Mouse (Mus musculus) olfactory bulb, adult 2 months (tissue): ENCODE data around the gene Acp7. TPM values are rescaled to one million over a fixed set of nuclear protein-coding genes. Genes with fewer than 3 reads are reported as not detected.
"Not testable (repeated sequence)": the region's sequence is repeated elsewhere in the genome, so short reads cannot be mapped to it uniquely, and the experiment has no call there.

Experiments used
- H3K27ac ChIP-seq: fragments of 200-500 bp; 2 replicates; pipeline ENCODE4 v1.5.1; 2012; ENCODE audit warnings: low read depth, low read length; ENCODE audit not compliant: insufficient read depth
- H3K4me1 ChIP-seq: fragments of 200-500 bp; 2 replicates; pipeline ENCODE4 v1.6.1; 2012; ENCODE audit warnings: low read length; ENCODE audit not compliant: control insufficient read depth, insufficient read depth
- H3K4me3 ChIP-seq: fragments of 200-500 bp; 2 replicates; pipeline ENCODE4 v1.5.1; 2012; ENCODE audit warnings: mild to moderate bottlenecking, low read depth, low read length, moderate library complexity; ENCODE audit not compliant: insufficient read depth
- CTCF ChIP-seq: fragments of 200-500 bp; IDR thresholded peaks from 2 replicates; pipeline ENCODE4 v1.5.1; 2012; ENCODE audit warnings: low read depth, mild to moderate bottlenecking, low read length, moderate library complexity; ENCODE audit not compliant: insufficient read depth
- POLR2A ChIP-seq: fragments of 200-500 bp; IDR thresholded peaks from 2 replicates; pipeline ENCODE4 v1.6.1; 2012; ENCODE audit warnings: mild to moderate bottlenecking, low read depth, low read length, moderate library complexity; ENCODE audit not compliant: insufficient read depth
- WGBS: fragments of 180-500 bp; shearing (Covaris S2); methylation state at CpG from one replicate; pipeline ENCODE4 v1.1.7; 2018; 5-methylcytosine and 5-hydroxymethylcytosine counted together
- polyA plus RNA-seq: library from polyadenylated mRNA; stranded (reverse); fragments of >200 nt; gene quantifications from 2 replicates; pipeline ENCODE4 v1.2.4, GENCODE M21; 2012; ENCODE audit warnings: low replicate concordance; ENCODE audit not compliant: missing spikeins, insufficient read depth, insufficient read length

The Acp7 gene
- polyA plus RNA-seq, 1 experiment: not detected

DNA sequence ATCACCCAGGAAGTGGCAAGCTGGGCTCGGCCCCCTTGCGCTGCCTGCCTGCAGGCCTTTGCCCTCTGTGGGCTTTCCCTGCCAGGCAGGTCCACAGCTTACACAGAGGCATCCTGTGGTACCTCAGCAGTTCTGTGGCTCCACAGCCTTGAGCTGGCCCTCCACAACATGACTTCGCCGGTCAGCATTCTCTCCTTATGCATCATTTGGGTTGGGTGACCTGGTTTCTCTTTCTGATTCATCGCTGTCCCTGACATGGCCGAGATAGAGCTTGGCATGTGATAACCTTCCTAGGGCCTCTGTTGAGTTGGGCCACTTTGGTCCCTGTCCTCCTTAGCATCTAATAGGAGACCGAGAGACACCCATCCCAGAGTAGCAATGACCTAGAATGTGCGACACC, 25.2 kb downstream of the Acp7 start:
- Histone ChIP-seq H3K27ac (no peak overlapping the region), H3K4me1 (no peaks in the 10 kb centered on the region), H3K4me3 (no peak overlapping the region)
- TF ChIP-seq CTCF: no peak
- TF ChIP-seq POLR2A: no peak
- WGBS: 88% methylated on average over 8 of the region's 8 CpGs

DNA sequence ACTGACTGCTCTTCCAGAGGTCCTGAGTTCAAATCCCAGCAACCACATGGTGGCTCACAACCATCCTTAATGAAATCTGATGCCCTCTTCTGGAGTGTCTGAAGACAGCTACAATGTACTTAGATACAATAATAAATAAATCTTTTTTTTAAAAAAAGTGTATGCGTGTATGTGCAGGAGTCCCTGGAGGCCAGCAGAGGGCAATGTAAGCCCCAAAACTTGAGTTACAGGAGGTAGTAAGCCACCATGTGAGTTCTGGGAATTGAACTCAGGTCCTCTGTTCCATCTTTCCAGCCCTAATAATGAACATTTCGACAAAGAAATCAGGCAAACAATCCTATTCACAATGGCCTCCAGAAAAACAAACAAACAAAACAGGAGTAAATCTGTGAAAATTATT, 27.3 kb downstream of the Acp7 start:
- H3K4me1 ChIP-seq, H3K4me3 ChIP-seq, H3K27ac ChIP-seq: not testable (repeated sequence)
- 89% methylated on average over 2 of the region's 2 CpGs for WGBS

DNA sequence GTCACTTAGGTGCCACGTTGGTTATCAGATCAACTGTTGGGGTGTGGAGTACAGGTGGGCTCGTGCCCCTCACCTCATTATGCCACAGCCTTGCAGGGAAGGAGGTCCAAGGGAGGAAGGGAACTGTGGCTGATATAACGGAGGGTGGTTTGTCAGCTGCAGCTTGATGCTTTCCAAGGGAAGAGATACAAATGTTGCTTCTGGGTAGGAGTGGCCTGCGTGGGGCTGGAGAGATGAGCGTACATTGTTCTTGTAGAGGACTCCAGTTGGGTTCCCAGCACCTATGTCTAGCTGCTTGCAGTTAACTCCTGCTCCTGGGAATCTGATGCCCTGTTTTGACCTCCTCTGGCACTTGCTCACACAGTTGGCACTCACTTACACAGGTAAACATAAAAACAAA, 28.0 kb downstream of the Acp7 start:
- H3K4me1 ChIP-seq: no peaks in the 10 kb centered on the region
- no peak overlapping the region for H3K4me3 ChIP-seq
- H3K27ac ChIP-seq: no peak overlapping the region
- 79% methylated on average over 5 of the region's 5 CpGs for WGBS
- TF ChIP-seq CTCF (no peak), POLR2A (no peak)

DNA sequence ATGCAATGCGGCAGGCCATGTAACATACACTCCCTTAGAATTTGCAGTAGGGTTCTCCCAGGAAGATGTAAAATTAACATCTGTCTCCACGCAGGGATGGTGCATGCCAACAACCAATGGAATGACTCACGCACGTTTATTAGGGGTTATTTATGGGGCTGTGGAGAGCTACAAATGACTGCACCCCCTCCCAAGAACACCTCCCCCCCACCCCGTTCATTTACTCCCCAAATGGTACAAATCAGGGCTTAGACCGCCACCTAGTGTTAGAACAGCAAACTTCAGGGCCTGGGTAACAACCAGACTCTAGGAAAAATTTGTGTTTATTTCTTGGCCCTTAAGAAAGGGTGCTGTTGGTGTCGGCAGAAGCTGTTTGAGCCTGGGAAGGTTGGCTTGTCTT, 29.5 kb downstream of the Acp7 start:
- Histone ChIP-seq H3K4me1 (peaks cover 9% of the 10 kb centered on the region), H3K27ac (peak overlapping the region; percentile 5; the same call in 1 of the 2 replicates), H3K4me3 (no peak overlapping the region)
- 5% methylated on average over 7 of the region's 7 CpGs for WGBS
- TF ChIP-seq CTCF (peak; percentile 18; the same call in 1 of the 2 replicates), POLR2A (no peak)

DNA sequence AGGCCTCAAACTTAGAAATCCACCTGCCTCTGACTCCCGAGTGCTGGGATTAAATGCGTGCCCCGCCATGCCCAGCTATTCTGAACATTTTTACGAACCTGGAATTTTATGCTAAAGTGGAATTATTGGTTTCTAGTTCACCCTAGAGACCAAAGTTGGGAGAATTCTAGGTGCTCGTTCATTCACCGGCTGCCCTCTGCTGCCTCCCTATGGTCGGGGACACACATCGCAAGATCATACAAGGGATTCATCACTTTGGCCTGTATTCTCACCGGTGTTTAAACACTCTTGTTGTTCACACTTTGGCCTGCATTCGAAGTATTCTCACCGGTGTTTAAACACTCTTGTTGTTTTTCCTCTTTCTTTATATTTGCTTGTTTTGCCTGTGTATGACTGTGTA, 30.1 kb downstream of the Acp7 start:
- Histone ChIP-seq H3K27ac (0 out of 2 replicates have a peak overlapping the region, but pooled peaks have one; percentile 5), H3K4me1 (peaks cover 15% of the 10 kb centered on the region), H3K4me3 (no peak overlapping the region)
- TF ChIP-seq POLR2A (no peak), CTCF (peak; percentile 49; the same call in 1 of the 2 replicates)
- WGBS: 7% methylated on average over 11 of the region's 11 CpGs

DNA sequence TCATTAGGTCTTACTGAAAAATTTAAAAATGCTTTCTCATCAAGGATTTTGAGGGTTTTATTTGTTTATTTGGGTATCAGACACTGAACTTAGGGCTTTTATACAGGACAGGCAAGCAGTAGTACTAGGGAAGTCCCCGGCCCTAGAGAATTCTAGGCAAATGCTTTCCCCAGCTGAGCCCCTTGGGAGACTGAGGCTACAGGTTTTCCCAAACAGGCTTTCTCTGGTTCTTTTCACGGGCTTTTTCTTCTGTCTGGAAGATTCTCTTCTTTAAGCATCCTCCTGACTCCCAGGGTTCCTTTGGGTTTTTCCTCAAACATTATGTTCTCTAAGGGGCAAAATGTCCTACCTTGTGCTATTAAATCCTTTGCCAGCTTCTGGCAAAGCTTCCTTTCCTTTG, 32.2 kb downstream of the Acp7 start:
- no peak overlapping the region for H3K27ac ChIP-seq
- TF ChIP-seq POLR2A (no peak), CTCF (no peak)
- no peak overlapping the region for H3K4me3 ChIP-seq
- H3K4me1 ChIP-seq: peaks cover 23% of the 10 kb centered on the region
- 71% methylated on average over 2 of the region's 2 CpGs for WGBS

DNA sequence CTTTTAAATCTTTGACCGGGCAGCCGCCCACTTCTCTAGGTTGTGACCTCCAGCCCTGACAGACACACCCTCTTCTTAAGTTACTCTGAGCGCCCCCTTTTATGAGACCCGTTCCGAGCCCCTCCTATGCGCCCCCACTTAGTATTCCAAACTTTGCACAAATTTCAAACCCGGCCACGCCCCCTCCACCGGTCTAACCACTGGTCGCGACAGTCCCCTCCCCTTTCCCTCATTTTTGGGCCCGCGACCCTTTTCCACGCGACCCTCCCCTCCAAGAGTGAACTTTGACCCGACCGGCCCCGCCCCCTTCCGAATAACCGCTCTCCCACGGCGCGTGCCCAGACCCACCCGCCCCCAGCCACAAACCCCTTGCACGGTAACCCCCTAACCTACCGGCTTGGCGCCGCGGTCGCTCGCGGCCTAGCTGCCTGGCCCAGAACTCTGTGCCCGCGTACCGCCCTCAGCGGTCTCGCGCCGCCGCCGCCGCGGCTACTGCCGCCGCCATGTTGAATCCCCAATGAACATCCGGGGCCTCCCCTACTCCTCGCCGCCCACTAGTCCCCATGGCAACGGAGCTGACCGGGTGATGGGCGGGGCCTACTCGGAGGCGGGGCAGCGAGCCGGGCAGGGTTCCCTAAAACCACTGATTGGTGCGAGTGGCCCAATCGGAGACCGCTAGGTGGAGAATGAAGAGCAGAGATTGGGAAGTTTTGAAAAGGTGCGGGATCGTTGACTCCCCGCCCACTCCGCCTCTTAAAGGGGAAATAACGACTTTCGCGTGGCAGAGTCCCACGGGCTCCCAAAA, 33.3 kb downstream of the Acp7 start, which contains the start of the genes Samd4b and Pak4:
Samd4b (minus strand) TSS at position 503 of the 805 bp plus-strand sequence.
Pak4 (minus strand) TSS at position 544 of the 805 bp plus-strand sequence.
- peaks cover 25% of the 10 kb centered on the region for H3K4me1 ChIP-seq
- WGBS: 1% methylated on average over 66 of the region's 66 CpGs
- TF ChIP-seq CTCF (no peak), POLR2A (peak; percentile 76)
- H3K4me3 ChIP-seq: peak within 1 kb of the TSS; percentile 52
- no peak within 1 kb of the TSS for H3K27ac ChIP-seq

DNA sequence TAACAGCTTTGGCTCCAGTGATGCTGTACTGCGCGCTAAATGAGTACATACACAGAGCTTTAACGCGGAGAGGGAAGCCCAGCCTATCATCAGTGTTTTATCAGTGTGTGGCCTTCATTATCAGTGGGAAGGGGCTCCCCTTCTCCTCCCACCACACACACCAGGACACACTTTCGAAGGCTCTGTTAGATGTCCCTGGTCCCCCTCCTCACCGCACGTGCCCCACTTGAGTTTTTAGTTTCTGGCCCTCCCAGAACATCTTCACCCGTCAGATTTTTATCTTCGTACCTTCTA, 33.9 kb downstream of the Acp7 start:
- no peak for TF ChIP-seq CTCF
- no peak for TF ChIP-seq POLR2A
- Histone ChIP-seq H3K27ac (no peak overlapping the region), H3K4me3 (peak overlapping the region; percentile 52), H3K4me1 (peaks cover 28% of the 10 kb centered on the region)
- WGBS: 2% methylated on average over 9 of the region's 9 CpGs

DNA sequence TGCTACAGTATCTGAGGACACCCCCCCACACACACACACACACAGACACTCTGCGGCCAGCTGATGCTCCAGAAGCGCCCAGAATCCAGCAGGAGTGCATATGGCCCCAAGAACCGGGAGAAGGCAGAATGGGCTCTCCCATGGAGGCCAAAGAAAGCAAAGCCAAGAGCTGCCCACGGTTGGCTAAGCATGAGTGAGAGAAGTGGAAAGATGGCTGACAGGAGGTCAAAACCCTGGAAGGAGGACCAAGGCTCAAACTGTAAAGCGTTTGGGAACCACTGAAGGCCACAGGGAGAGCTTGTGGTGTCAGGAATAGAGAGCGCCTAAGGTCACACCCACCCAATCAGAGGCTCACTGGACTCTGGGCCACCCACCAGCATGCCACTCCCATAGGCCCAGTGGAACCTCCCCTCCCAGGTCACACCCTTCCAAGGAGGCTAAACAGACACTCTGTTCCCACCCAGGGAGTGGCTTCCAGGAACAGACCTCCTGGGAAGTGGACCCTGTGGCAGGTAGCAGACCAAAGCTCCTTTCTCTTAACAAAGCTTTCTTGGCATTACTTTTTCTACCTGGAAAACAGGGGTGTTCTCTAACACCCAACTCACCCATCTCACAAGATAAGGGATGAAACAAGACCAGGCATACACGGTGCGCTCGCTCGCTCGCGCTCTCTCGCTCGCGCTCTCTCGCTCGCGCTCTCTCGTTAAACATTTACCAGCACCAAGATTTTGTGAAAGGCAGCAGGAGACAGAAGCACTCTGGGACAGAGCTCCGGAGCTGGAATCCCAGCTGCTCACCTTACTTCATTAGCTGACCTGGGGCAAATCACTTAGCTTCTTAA, 34.5 kb downstream of the Acp7 start:
- Histone ChIP-seq H3K4me1 (peaks cover 28% of the 10 kb centered on the region), H3K27ac (no peak overlapping the region), H3K4me3 (peak overlapping the region; percentile 52)
- TF ChIP-seq POLR2A: no peak
- no peak for TF ChIP-seq CTCF
- WGBS: 48% methylated on average over 20 of the region's 20 CpGs
